14 mouse cellular contexts compared by ENCODE assay signal in genomic region chr1:170548192-170548795, GRCm38 (mm10). TPM values are rescaled to one million over a fixed set of nuclear protein-coding genes. Genes with fewer than 3 reads are reported as not detected.
DNase-seq lines count a peak whose midpoint lies in the region; ATAC-seq and TF ChIP-seq lines count a peak whose summit lies in the region.
"Had no signal": no experiment of that assay in that cellular context is flagged by ENCODE, and none has a peak within 500 bp of the region (broad histone marks: within the 10 kb centered on the region; RNA-seq: fewer than 3 reads in every experiment).

No protein-coding gene starts in this region.

- DNase-seq in heart, adult 2 months = no peak
- DNase-seq in heart, adult 8-10 months (ENCODE audit: low spot score) = no peak
- no peak for DNase-seq in lung, postnatal 36 days
- DNase-seq in layer of hippocampus, adult 2 months (ENCODE audit: low spot score in 2 of 2) = peak; percentile 64 to 72
- no peak for DNase-seq in spleen, adult 18-20 months
- DNase-seq: B cell, adult 2 months; thymus, adult 18-20 months had no signal

- peaks cover 3% of the 10 kb centered on the region for H3K4me1 ChIP-seq in heart, adult 2 months (ENCODE audit: control insufficient read depth, insufficient read depth, low read length)
- H3K4me1 ChIP-seq in lung, embryonic 16.5 days (replicated peaks; ENCODE audit: control insufficient read depth, insufficient read depth, low read length) = peaks cover 4% of the 10 kb centered on the region; the same call in 1 of the 2 replicates
- peaks cover 9% of the 10 kb centered on the region; the same call in 1 of the 2 replicates for H3K4me1 ChIP-seq in stomach, embryonic 14.5 days (ENCODE audit: control insufficient read depth, insufficient read depth, low read length)

- intact Hi-C loops in heart, adult 2 months (cut with DNase I) = no loop called here

- H3K4me2 ChIP-seq in lung, embryonic 16.5 days (ENCODE audit: low read depth, low read length) = peak overlapping the region; percentile 35; the same call in 1 of the 2 replicates
- H3K4me2 ChIP-seq in stomach, embryonic 14.5 days (replicated peaks; ENCODE audit: low read depth, low read length) = no peak overlapping the region
- H3K4me2 ChIP-seq: liver, embryonic 12.5 days; midbrain, embryonic 11.5 days; neural tube, embryonic 15.5 days had no signal

- H3K27ac ChIP-seq in heart, adult 2 months = peak overlapping the region; percentile 62; the same call in 1 of the 2 replicates
- no peak overlapping the region for H3K27ac ChIP-seq in lung, embryonic 16.5 days (ENCODE audit: low read length)
- H3K27ac ChIP-seq in layer of hippocampus, adult 2 months = peak overlapping the region; percentile 91
- no peak overlapping the region for H3K27ac ChIP-seq in stomach, embryonic 14.5 days (ENCODE audit: low read length)
- H3K27ac ChIP-seq: gastrocnemius, adult 2 months; liver, embryonic 12.5 days; neural tube, embryonic 15.5 days had no signal

- no peak for ATAC-seq in lung, embryonic 16.5 days (ENCODE audit: low read depth)
- peak; percentile 78; the same call in 1 of the 2 replicates for ATAC-seq in stomach, embryonic 14.5 days (ENCODE audit: insufficient number of reproducible peaks, insufficient read depth, low FRiP score, low read depth)
- no peak for ATAC-seq in cerebellum, adult (ENCODE audit: insufficient number of reproducible peaks, low FRiP score, low TSS enrichment)
- ATAC-seq: liver, embryonic 12.5 days had no signal

- no peak for TF ChIP-seq CTCF in heart, adult 2 months (IDR thresholded peaks at IDR 0.05)
- no peak for TF ChIP-seq CTCF in layer of hippocampus, adult 2 months (conservative IDR thresholded peaks at IDR 0.05)

- no peak for TF ChIP-seq EP300 in heart, adult 2 months (IDR thresholded peaks at IDR 0.05; ENCODE audit: insufficient read depth, low read depth, low read length)

- H3K9me3 ChIP-seq in lung, embryonic 16.5 days (ENCODE audit: control insufficient read depth, low read length) = no peaks in the 10 kb centered on the region
- H3K9me3 ChIP-seq in stomach, embryonic 14.5 days (ENCODE audit: control insufficient read depth, low read depth, low read length) = no peaks in the 10 kb centered on the region
- H3K9me3 ChIP-seq: liver, embryonic 12.5 days; neural tube, embryonic 15.5 days had no signal

- H3K27me3 ChIP-seq in heart, adult 2 months (ENCODE audit: control insufficient read depth, insufficient read depth, low read length) = no peaks in the 10 kb centered on the region
- no peaks in the 10 kb centered on the region for H3K27me3 ChIP-seq in lung, embryonic 16.5 days (ENCODE audit: control insufficient read depth, insufficient read depth, low read depth, low read length)
- no peaks in the 10 kb centered on the region for H3K27me3 ChIP-seq in stomach, embryonic 14.5 days (ENCODE audit: control insufficient read depth, insufficient read depth, low read length)
- H3K27me3 ChIP-seq: liver, embryonic 12.5 days; neural tube, embryonic 15.5 days had no signal

- WGBS in heart, adult 2 months = 60% methylated on average over 14 of the region's 14 CpGs
- WGBS in lung, embryonic 16.5 days = 70% methylated on average over 14 of the region's 14 CpGs
- 73% methylated on average over 14 of the region's 14 CpGs for WGBS in stomach, embryonic 14.5 days

- H3K4me3 ChIP-seq in heart, adult 2 months = no peak overlapping the region
- no peak overlapping the region for H3K4me3 ChIP-seq in lung, embryonic 16.5 days (ENCODE audit: low read length)
- no peak overlapping the region for H3K4me3 ChIP-seq in layer of hippocampus, adult 2 months
- H3K4me3 ChIP-seq in stomach, embryonic 14.5 days (ENCODE audit: low read depth, low read length) = no peak overlapping the region
- H3K4me3 ChIP-seq: gastrocnemius, adult 2 months; liver, embryonic 12.5 days; neural tube, embryonic 15.5 days had no signal

- no peak for TF ChIP-seq POLR2A in heart, adult 2 months (IDR thresholded peaks at IDR 0.05; ENCODE audit: insufficient read depth, low read depth, low read length)

- H3K79me2 ChIP-seq in heart, adult 2 months (replicated peaks; ENCODE audit: control insufficient read depth, insufficient read depth, low read length) = no peaks in the 10 kb centered on the region

- no peaks in the 10 kb centered on the region; the same call in 1 of the 2 replicates for H3K36me3 ChIP-seq in heart, adult 2 months (ENCODE audit: control insufficient read depth, insufficient read depth, low read length)
- no peaks in the 10 kb centered on the region for H3K36me3 ChIP-seq in lung, embryonic 16.5 days (ENCODE audit: control insufficient read depth, insufficient read depth, low read length)
- no peaks in the 10 kb centered on the region for H3K36me3 ChIP-seq in stomach, embryonic 14.5 days (ENCODE audit: control insufficient read depth, insufficient read depth, low read length)
- H3K36me3 ChIP-seq: liver, embryonic 12.5 days; neural tube, embryonic 15.5 days had no signal

- no peak overlapping the region for H3K9ac ChIP-seq in heart, adult 2 months (ENCODE audit: low read depth, low read length)
- no peak overlapping the region for H3K9ac ChIP-seq in lung, embryonic 16.5 days (ENCODE audit: low read length)
- no peak overlapping the region for H3K9ac ChIP-seq in stomach, embryonic 14.5 days (replicated peaks; ENCODE audit: low read depth, low read length)
- H3K9ac ChIP-seq: liver, embryonic 12.5 days; neural tube, embryonic 15.5 days had no signal

RNA-seq across cellular contexts. Expression of gene Nos1ap, which starts 41.4 kb away (rescaled TPM):
- 10 to 100 TPM; 22.0 to 24.0 TPM for total RNA-seq in heart, adult 2 months (2021)
- polyA plus RNA-seq in heart, adult 2 months (2012; rRNA removed) = 10.7 and 11.5 TPM in 2 replicates
- 10 to 100 TPM; 22.5 to 27.8 (median 25.2) TPM for total RNA-seq in heart, adult 8-10 months (2022)
- polyA plus RNA-seq in lung, embryonic 16.5 days (2015; fragmentation: Nextera tagmentation; extraction: Ambion mirVana) = 7.1 and 8.8 TPM in 2 replicates
- 100 to 1,000 TPM; 207 to 209 TPM for total RNA-seq in layer of hippocampus, adult 2 months (2021)
- polyA plus RNA-seq in stomach, embryonic 14.5 days (2014; fragmentation: Nextera tagmentation; extraction: Ambion mirVana) = 17.2 TPM in 2 replicates

Comparison
In these comparisons a context has a peak if more than half of its experiments do, and no peak if none do; other contexts are left out.
1. DNase-seq: peak in layer of hippocampus, adult 2 months (2 of 2); none in heart, adult 2 months (0 of 2), heart, adult 8-10 months (single experiment), lung, postnatal 36 days (single experiment) and spleen, adult 18-20 months (0 of 2).
2. H3K27ac ChIP-seq: peak in heart, adult 2 months (single experiment) and layer of hippocampus, adult 2 months (single experiment); none in lung, embryonic 16.5 days (single experiment) and stomach, embryonic 14.5 days (single experiment).
3. RNA of gene Nos1ap, which starts 41.4 kb away (total RNA-seq): 207 to 209 TPM in layer of hippocampus, adult 2 months; 22.5 to 27.8 TPM in heart, adult 8-10 months and 22.0 to 24.0 TPM in heart, adult 2 months; every median in the first group is over 4 times any median in the second.